Mouse (Mus musculus) layer of hippocampus, adult 8-10 months (tissue): ENCODE results near the gene Hoxd4. TPM values are rescaled to one million over a fixed set of nuclear protein-coding genes. Genes with fewer than 3 reads are reported as not detected.

Experiments
- DNase-seq, 2 experiments: peaks; one replicate each; pipeline ENCODE4 v3.0.0; 2022; ENCODE audit warnings: low spot score in 2 of 2
- total RNA-seq, 4 experiments: library from RNA; stranded (reverse); gene quantifications; 2 replicates each; pipeline ENCODE4 v1.2.4; 2022

The Hoxd4 gene
- total RNA-seq, 4 experiments from 2014 or later = not detected

- DNase-seq = no peak
Measured at GRCm38 (mm10) chr2:74678891-74679595, 32.7 kb upstream of the Hoxd4 start, which contains the start of gene Hoxd11. Gene Hoxd11, plus strand, starts transcription at chr2:74679557.

GRCm38 (mm10) chr2:74679596-74679971 lies 32.1 kb upstream of the Hoxd4 start:
- DNase-seq = no peak

GRCm38 (mm10) chr2:74679980-74680379 lies 31.7 kb upstream of the Hoxd4 start:
- DNase-seq = no peak

GRCm38 (mm10) chr2:74680561-74681398 lies 30.9 kb upstream of the Hoxd4 start:
- DNase-seq = no peak

- no peak for DNase-seq
Measured at GRCm38 (mm10) chr2:74681594-74682531, 29.9 kb upstream of the Hoxd4 start.

GRCm38 (mm10) chr2:74682796-74683195 lies 28.9 kb upstream of the Hoxd4 start:
- no peak for DNase-seq

- no peak for DNase-seq
Measured at GRCm38 (mm10) chr2:74683471-74683951, 28.2 kb upstream of the Hoxd4 start.

GRCm38 (mm10) chr2:74684106-74684505 lies 27.6 kb upstream of the Hoxd4 start:
- no peak for DNase-seq

- DNase-seq = no peak
Measured at GRCm38 (mm10) chr2:74685059-74685603, 26.6 kb upstream of the Hoxd4 start.

GRCm38 (mm10) chr2:74686301-74686987 lies 25.3 kb upstream of the Hoxd4 start:
- no peak for DNase-seq

GRCm38 (mm10) chr2:74686988-74687697 lies 24.6 kb upstream of the Hoxd4 start:
- no peak for DNase-seq

- DNase-seq = no peak
Measured at GRCm38 (mm10) chr2:74687698-74688555, 23.8 kb upstream of the Hoxd4 start.

- no peak for DNase-seq
Measured at GRCm38 (mm10) chr2:74688795-74689573, 22.7 kb upstream of the Hoxd4 start.

GRCm38 (mm10) chr2:74689574-74690337 lies 22.0 kb upstream of the Hoxd4 start:
- no peak for DNase-seq

- no peak for DNase-seq
Measured at GRCm38 (mm10) chr2:74690338-74690716, 21.4 kb upstream of the Hoxd4 start.

GRCm38 (mm10) chr2:74691022-74691951 lies 20.4 kb upstream of the Hoxd4 start, which contains the start of gene Hoxd10:
Gene Hoxd10, plus strand, starts transcription at chr2:74691924.
- no peak for DNase-seq
